Mouse (Mus musculus): ENCODE results near the gene Gzmg. TPM values are rescaled to one million over a fixed set of nuclear protein-coding genes. Genes with fewer than 3 reads are reported as not detected.
"Not testable (repeated sequence)": the region's sequence is repeated elsewhere in the genome, so short reads cannot be mapped to it uniquely, and the experiment has no call there.

Gene Gzmg
- polyA plus RNA-seq, 1 experiment, result not detected

DNA sequence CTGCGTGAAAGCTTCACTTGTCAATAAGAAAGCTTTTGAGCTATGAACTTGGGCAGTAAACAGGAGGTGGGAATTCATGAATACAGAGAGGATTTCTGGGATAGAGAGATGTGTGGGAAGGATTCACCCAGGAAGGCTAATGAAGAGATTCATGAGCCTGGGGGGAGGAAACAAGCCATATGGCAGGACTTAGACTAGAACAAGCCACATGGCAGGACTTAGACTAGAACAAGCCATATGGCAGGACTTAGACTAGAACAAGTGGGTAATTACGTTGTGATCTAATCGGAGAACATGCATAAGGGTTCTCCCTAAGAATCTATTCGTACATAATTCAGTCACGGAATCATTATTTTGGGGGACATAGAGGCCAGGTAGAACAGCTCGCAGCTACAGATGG lies 14.0 kb upstream of the Gzmg start:
- 92% methylated on average over 6 of the region's 6 CpGs for WGBS
- H3K4me3 ChIP-seq (ENCODE audit: low read depth, low read length), result no peak overlapping the region
- H3K36me3 ChIP-seq (ENCODE audit: control insufficient read depth, insufficient read depth, low read length), result no peaks in the 10 kb centered on the region
- no peaks in the 10 kb centered on the region for H3K4me1 ChIP-seq (ENCODE audit: control insufficient read depth, insufficient read depth, insufficient read length, low read length)
- H3K27ac ChIP-seq (ENCODE audit: insufficient read depth, low read depth, low read length), result no peak overlapping the region
- no peaks in the 10 kb centered on the region for H3K27me3 ChIP-seq (ENCODE audit: control insufficient read depth, insufficient read depth, low read length)
- TF ChIP-seq CTCF (IDR thresholded peaks at IDR 0.05; ENCODE audit: extremely low read depth, insufficient read length, insufficient replicate concordance, low read depth, low read length) (no peak), POLR2A (IDR thresholded peaks at IDR 0.05; ENCODE audit: low read depth, low read length) (no peak)

DNA sequence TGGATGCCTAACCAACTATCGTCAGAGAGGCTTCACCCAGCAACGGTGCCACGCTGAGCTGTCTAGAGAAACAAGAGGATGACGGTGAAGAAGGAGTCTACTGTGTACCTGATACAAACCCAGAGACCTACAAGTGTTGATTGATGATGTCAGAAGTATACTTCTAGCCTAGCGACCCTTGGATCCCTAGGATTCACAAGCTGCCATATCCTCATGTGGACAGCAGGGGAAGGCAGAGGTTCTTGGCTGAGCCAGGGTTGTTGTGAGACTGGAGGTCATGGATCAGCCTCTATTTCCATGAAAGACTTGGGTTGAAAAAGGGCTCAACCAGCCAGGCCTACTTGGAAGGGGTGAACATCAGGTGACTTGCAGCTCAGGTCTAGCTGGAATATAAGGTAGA lies 13.4 kb upstream of the Gzmg start:
- Histone ChIP-seq H3K36me3 (ENCODE audit: control insufficient read depth, insufficient read depth, low read length) (no peaks in the 10 kb centered on the region), H3K27me3 (ENCODE audit: control insufficient read depth, insufficient read depth, low read length) (no peaks in the 10 kb centered on the region), H3K27ac (ENCODE audit: insufficient read depth, low read depth, low read length) (no peak overlapping the region), H3K4me1 (ENCODE audit: control insufficient read depth, insufficient read depth, insufficient read length, low read length) (no peaks in the 10 kb centered on the region), H3K4me3 (ENCODE audit: low read depth, low read length) (no peak overlapping the region)
- WGBS, result 88% methylated on average over 5 of the region's 5 CpGs
- TF ChIP-seq POLR2A (IDR thresholded peaks at IDR 0.05; ENCODE audit: low read depth, low read length), result no peak
- no peak for TF ChIP-seq CTCF (IDR thresholded peaks at IDR 0.05; ENCODE audit: extremely low read depth, insufficient read length, insufficient replicate concordance, low read depth, low read length)

DNA sequence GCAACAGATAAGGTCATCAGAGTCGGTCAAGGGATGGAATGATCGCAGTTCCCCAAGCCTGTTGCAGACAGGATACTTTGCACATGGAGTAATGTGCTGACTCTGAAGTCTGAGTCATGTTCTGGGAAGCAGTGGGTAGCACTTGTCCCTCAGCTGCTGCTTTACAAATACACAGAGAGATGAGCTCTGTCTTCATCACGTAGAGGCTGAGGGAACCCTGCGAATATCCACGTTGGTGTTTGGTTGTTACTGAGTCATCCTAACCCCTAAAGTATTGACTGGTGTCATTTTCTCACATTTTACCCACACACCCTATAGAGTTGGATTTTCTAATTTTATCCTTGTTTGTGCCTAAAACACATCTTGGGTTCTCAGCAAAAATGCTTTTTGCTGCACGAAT lies 8.6 kb upstream of the Gzmg start:
- no peak overlapping the region for H3K27ac ChIP-seq (ENCODE audit: insufficient read depth, low read depth, low read length)
- H3K27me3 ChIP-seq (ENCODE audit: control insufficient read depth, insufficient read depth, low read length), result no peaks in the 10 kb centered on the region
- no peaks in the 10 kb centered on the region for H3K4me1 ChIP-seq (ENCODE audit: control insufficient read depth, insufficient read depth, insufficient read length, low read length)
- H3K4me3 ChIP-seq (ENCODE audit: low read depth, low read length), result no peak overlapping the region
- no peak for TF ChIP-seq CTCF (IDR thresholded peaks at IDR 0.05; ENCODE audit: extremely low read depth, insufficient read length, insufficient replicate concordance, low read depth, low read length)
- no peak for TF ChIP-seq POLR2A (IDR thresholded peaks at IDR 0.05; ENCODE audit: low read depth, low read length)
- WGBS, result 70% methylated on average over 6 of the region's 6 CpGs
- no peaks in the 10 kb centered on the region for H3K36me3 ChIP-seq (ENCODE audit: control insufficient read depth, insufficient read depth, low read length)

DNA sequence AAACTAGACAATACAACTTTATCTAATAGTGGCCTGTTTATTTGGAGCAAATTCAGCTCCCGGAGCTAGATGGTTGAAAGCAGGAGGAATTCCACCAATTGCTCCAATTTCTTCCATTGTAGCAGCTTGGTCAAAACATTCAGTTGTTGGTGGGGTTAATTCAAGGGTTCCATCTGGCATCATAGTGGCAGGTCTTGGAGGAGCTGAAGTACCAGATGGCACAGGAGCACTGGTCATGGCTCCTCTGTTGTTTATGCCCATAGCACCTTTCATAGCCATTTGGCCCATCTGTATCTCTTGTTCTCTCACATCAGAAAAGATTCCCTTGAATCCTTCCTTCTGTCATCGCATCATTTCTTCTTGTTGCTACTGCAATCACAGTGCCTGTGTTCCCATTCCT lies 2.7 kb upstream of the Gzmg start:
- TF ChIP-seq CTCF (IDR thresholded peaks at IDR 0.05; ENCODE audit: extremely low read depth, insufficient read length, insufficient replicate concordance, low read depth, low read length) (no peak), POLR2A (IDR thresholded peaks at IDR 0.05; ENCODE audit: low read depth, low read length) (no peak)
- H3K36me3 ChIP-seq (ENCODE audit: control insufficient read depth, insufficient read depth, low read length), result no peaks in the 10 kb centered on the region
- H3K27me3 ChIP-seq (ENCODE audit: control insufficient read depth, insufficient read depth, low read length), result no peaks in the 10 kb centered on the region
- no peak overlapping the region for H3K27ac ChIP-seq (ENCODE audit: insufficient read depth, low read depth, low read length)
- WGBS, result 83% methylated on average over 2 of the region's 2 CpGs
- H3K4me1 ChIP-seq (ENCODE audit: control insufficient read depth, insufficient read depth, insufficient read length, low read length), result no peaks in the 10 kb centered on the region
- H3K4me3 ChIP-seq (ENCODE audit: low read depth, low read length), result no peak overlapping the region

DNA sequence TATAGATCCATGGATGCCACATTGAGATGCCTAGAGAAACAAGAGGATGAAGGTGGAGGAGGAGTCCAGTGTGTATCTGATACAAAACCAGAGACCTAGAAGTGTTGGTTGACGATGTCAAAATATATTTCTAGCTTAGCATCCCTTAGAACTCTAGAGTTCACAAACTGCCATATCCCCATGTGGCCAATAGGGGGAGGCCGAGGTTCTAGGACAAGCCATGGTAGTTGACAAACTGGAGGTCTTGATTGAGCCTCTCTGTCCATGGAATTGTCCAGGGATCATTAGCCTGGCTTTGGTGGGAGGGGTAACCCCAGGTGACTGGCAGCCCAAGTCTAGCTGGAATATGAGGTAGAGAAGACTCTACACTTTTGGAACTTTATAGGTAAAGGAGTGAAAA lies 4.0 kb downstream of the Gzmg start:
- Histone ChIP-seq H3K36me3 (ENCODE audit: control insufficient read depth, insufficient read depth, low read length) (no peaks in the 10 kb centered on the region), H3K27me3 (ENCODE audit: control insufficient read depth, insufficient read depth, low read length) (no peaks in the 10 kb centered on the region), H3K4me3 (ENCODE audit: low read depth, low read length) (no peak overlapping the region), H3K4me1 (ENCODE audit: control insufficient read depth, insufficient read depth, insufficient read length, low read length) (no peaks in the 10 kb centered on the region), H3K27ac (ENCODE audit: insufficient read depth, low read depth, low read length) (no peak overlapping the region)
- 66% methylated on average over 2 of the region's 2 CpGs for WGBS
- TF ChIP-seq POLR2A (IDR thresholded peaks at IDR 0.05; ENCODE audit: low read depth, low read length), result no peak
- 0 out of 2 replicates have a peak, but pooled peaks have one; percentile 6 for TF ChIP-seq CTCF (IDR thresholded peaks at IDR 0.05; ENCODE audit: extremely low read depth, insufficient read length, insufficient replicate concordance, low read depth, low read length)

DNA sequence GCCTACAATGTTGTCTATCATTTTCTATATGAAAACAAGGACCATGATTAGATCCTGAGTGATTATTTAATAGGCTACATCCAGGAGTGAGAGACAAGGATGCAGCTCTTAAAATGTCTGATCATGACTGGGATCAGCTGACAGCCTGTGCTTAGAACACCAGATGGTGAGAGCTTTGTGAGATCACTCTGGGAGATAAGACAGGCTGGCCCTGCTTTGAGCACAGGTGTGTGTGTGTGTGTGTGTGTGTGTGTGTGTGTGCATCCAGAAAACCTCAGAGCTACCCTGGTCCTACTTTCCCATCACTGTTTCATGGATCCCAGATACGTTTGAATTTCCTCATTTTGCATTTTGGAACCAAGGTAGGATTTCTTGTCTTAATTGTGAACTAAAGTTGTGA lies 25.7 kb downstream of the Gzmg start:
- H3K4me1 ChIP-seq (ENCODE audit: control insufficient read depth, insufficient read depth, insufficient read length, low read length); H3K27ac ChIP-seq (ENCODE audit: insufficient read depth, low read depth, low read length); H3K4me3 ChIP-seq (ENCODE audit: low read depth, low read length); H3K27me3 ChIP-seq (ENCODE audit: control insufficient read depth, insufficient read depth, low read length); H3K36me3 ChIP-seq (ENCODE audit: control insufficient read depth, insufficient read depth, low read length): not testable (repeated sequence)
- 74% methylated on average over 1 of the region's 1 CpGs for WGBS

DNA sequence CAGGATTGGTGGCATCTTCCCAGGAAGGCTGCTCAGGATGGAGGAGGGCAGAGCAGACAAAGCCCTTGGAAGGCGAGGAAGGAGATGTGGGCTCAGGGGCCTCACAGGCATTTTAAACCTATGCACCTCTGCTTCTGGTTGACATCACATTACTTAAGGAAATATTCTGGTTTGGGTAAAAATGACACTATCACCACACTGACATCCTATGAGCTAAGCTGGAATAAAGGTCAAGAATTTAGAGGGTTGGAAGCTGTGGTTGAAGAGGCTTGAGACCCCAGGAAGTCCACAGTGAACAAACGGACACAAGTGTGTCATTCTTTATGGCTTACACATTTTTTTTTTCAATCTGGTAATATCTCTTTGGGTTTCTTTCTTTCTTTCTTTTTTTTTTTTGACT lies 26.9 kb downstream of the Gzmg start, which contains the start of gene Gzmd:
Gene Gzmd (minus strand): TSS at position 101 of the 400 bp plus-strand sequence.
- 72% methylated on average over 2 of the region's 2 CpGs for WGBS
- H3K4me1 ChIP-seq (ENCODE audit: control insufficient read depth, insufficient read depth, insufficient read length, low read length); H3K36me3 ChIP-seq (ENCODE audit: control insufficient read depth, insufficient read depth, low read length); H3K4me3 ChIP-seq (ENCODE audit: low read depth, low read length); H3K27ac ChIP-seq (ENCODE audit: insufficient read depth, low read depth, low read length); H3K27me3 ChIP-seq (ENCODE audit: control insufficient read depth, insufficient read depth, low read length): not testable (repeated sequence)

DNA sequence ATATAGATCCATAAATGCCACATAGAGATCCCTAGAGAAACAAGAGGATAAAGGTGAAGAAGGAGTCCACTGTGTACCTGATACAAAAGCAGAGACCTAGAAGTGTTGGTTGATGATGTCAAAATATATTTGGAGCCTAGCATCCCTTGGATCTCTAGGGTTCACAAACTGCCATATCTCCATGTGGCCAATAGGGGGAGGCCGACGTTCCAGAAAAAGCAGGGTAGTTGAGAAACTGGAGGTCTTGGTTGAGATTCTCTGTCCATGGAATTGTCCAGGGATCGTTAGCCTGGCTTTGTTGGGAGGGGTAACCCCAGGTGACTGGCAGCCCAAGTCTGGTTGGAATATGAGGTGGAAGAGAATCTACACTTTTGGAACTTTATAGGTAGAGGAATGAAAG lies 31.0 kb downstream of the Gzmg start:
- H3K36me3 ChIP-seq (ENCODE audit: control insufficient read depth, insufficient read depth, low read length), result no peaks in the 10 kb centered on the region
- no peaks in the 10 kb centered on the region for H3K27me3 ChIP-seq (ENCODE audit: control insufficient read depth, insufficient read depth, low read length)
- H3K4me3 ChIP-seq (ENCODE audit: low read depth, low read length), result no peak overlapping the region
- WGBS, result 44% methylated on average over 3 of the region's 3 CpGs
- no peaks in the 10 kb centered on the region for H3K4me1 ChIP-seq (ENCODE audit: control insufficient read depth, insufficient read depth, insufficient read length, low read length)
- H3K27ac ChIP-seq (ENCODE audit: insufficient read depth, low read depth, low read length), result no peak overlapping the region
- TF ChIP-seq POLR2A (IDR thresholded peaks at IDR 0.05; ENCODE audit: low read depth, low read length) (no peak), CTCF (IDR thresholded peaks at IDR 0.05; ENCODE audit: extremely low read depth, insufficient read length, insufficient replicate concordance, low read depth, low read length) (peak; percentile 13; the same call in 1 of the 2 replicates)
